Mouse (Mus musculus): ENCODE data around the gene Ndrg2. TPM values are rescaled to one million over a fixed set of nuclear protein-coding genes. Genes with fewer than 3 reads are reported as not detected.

Ndrg2 gene
- polyA plus RNA-seq, 1 experiment = 7.2 TPM

- Histone ChIP-seq H3K27ac (ENCODE audit: insufficient read depth, low read length) (no peak overlapping the region), H3K4me3 (ENCODE audit: insufficient read depth, low read length) (no peak overlapping the region), H3K4me1 (ENCODE audit: control insufficient read depth, insufficient read depth, low read length) (peaks cover 4% of the 10 kb centered on the region; the same call in 1 of the 2 replicates)
- TF ChIP-seq CTCF (IDR thresholded peaks at IDR 0.05; ENCODE audit: borderline replicate concordance, insufficient read depth, low read length) = no peak
Observed at GRCm38 (mm10) chr14:51915030-51915429, 1.1 kb upstream of the Ndrg2 start.

- Histone ChIP-seq H3K27ac (ENCODE audit: insufficient read depth, low read length) (no peak overlapping the region), H3K4me3 (ENCODE audit: insufficient read depth, low read length) (peak overlapping the region; percentile 55), H3K4me1 (ENCODE audit: control insufficient read depth, insufficient read depth, low read length) (peaks cover 4% of the 10 kb centered on the region; the same call in 1 of the 2 replicates)
- TF ChIP-seq POLR2A (IDR thresholded peaks at IDR 0.05; ENCODE audit: low read depth, low read length) (no peak), CTCF (IDR thresholded peaks at IDR 0.05; ENCODE audit: borderline replicate concordance, insufficient read depth, low read length) (no peak)
Observed at GRCm38 (mm10) chr14:51913062-51913959, 647 bp downstream of the Ndrg2 start.

GRCm38 (mm10) chr14:51912391-51913061 lies 1.4 kb downstream of the Ndrg2 start:
- Histone ChIP-seq H3K27ac (ENCODE audit: insufficient read depth, low read length) (no peak overlapping the region), H3K4me3 (ENCODE audit: insufficient read depth, low read length) (peak overlapping the region; percentile 55)

GRCm38 (mm10) chr14:51911301-51911700 lies 2.7 kb downstream of the Ndrg2 start:
- H3K4me1 ChIP-seq (ENCODE audit: control insufficient read depth, insufficient read depth, low read length) = peaks cover 4% of the 10 kb centered on the region; the same call in 1 of the 2 replicates
- no peak overlapping the region for H3K27ac ChIP-seq (ENCODE audit: insufficient read depth, low read length)
- H3K4me3 ChIP-seq (ENCODE audit: insufficient read depth, low read length) = no peak overlapping the region
- TF ChIP-seq CTCF (IDR thresholded peaks at IDR 0.05; ENCODE audit: borderline replicate concordance, insufficient read depth, low read length) (no peak), POLR2A (IDR thresholded peaks at IDR 0.05; ENCODE audit: low read depth, low read length) (no peak)

More at GRCm38 (mm10) chr14:51912391-51913061, 1.4 kb downstream of the Ndrg2 start:
- H3K4me1 ChIP-seq (ENCODE audit: control insufficient read depth, insufficient read depth, low read length) = peaks cover 4% of the 10 kb centered on the region; the same call in 1 of the 2 replicates
- no peak for TF ChIP-seq CTCF (IDR thresholded peaks at IDR 0.05; ENCODE audit: borderline replicate concordance, insufficient read depth, low read length)
- TF ChIP-seq POLR2A (IDR thresholded peaks at IDR 0.05; ENCODE audit: low read depth, low read length) = no peak

- no peak overlapping the region for H3K27ac ChIP-seq (ENCODE audit: insufficient read depth, low read length)
- no peak for TF ChIP-seq CTCF (IDR thresholded peaks at IDR 0.05; ENCODE audit: borderline replicate concordance, insufficient read depth, low read length)
- no peak overlapping the region for H3K4me3 ChIP-seq (ENCODE audit: insufficient read depth, low read length)
- no peaks in the 10 kb centered on the region for H3K4me1 ChIP-seq (ENCODE audit: control insufficient read depth, insufficient read depth, low read length)
Observed at GRCm38 (mm10) chr14:51906102-51906501, 7.9 kb downstream of the Ndrg2 start.

GRCm38 (mm10) chr14:51904706-51905105 lies 9.3 kb downstream of the Ndrg2 start:
- Histone ChIP-seq H3K27ac (ENCODE audit: insufficient read depth, low read length) (no peak overlapping the region), H3K4me3 (ENCODE audit: insufficient read depth, low read length) (no peak overlapping the region), H3K4me1 (ENCODE audit: control insufficient read depth, insufficient read depth, low read length) (no peaks in the 10 kb centered on the region)
- TF ChIP-seq POLR2A (IDR thresholded peaks at IDR 0.05; ENCODE audit: low read depth, low read length) (no peak), CTCF (IDR thresholded peaks at IDR 0.05; ENCODE audit: borderline replicate concordance, insufficient read depth, low read length) (no peak)

GRCm38 (mm10) chr14:51903782-51904181 lies 10.2 kb downstream of the Ndrg2 start:
- Histone ChIP-seq H3K4me3 (ENCODE audit: insufficient read depth, low read length) (no peak overlapping the region), H3K4me1 (ENCODE audit: control insufficient read depth, insufficient read depth, low read length) (no peaks in the 10 kb centered on the region), H3K27ac (ENCODE audit: insufficient read depth, low read length) (no peak overlapping the region)
- TF ChIP-seq POLR2A (IDR thresholded peaks at IDR 0.05; ENCODE audit: low read depth, low read length) (no peak), CTCF (IDR thresholded peaks at IDR 0.05; ENCODE audit: borderline replicate concordance, insufficient read depth, low read length) (no peak)

- TF ChIP-seq POLR2A (IDR thresholded peaks at IDR 0.05; ENCODE audit: low read depth, low read length) (no peak), CTCF (IDR thresholded peaks at IDR 0.05; ENCODE audit: borderline replicate concordance, insufficient read depth, low read length) (peak; percentile 76)
- no peak overlapping the region for H3K27ac ChIP-seq (ENCODE audit: insufficient read depth, low read length)
- H3K4me3 ChIP-seq (ENCODE audit: insufficient read depth, low read length) = no peak overlapping the region
- H3K4me1 ChIP-seq (ENCODE audit: control insufficient read depth, insufficient read depth, low read length) = no peaks in the 10 kb centered on the region
Observed at GRCm38 (mm10) chr14:51902806-51903710, 10.9 kb downstream of the Ndrg2 start.

- no peak for TF ChIP-seq CTCF (IDR thresholded peaks at IDR 0.05; ENCODE audit: borderline replicate concordance, insufficient read depth, low read length)
- TF ChIP-seq POLR2A (IDR thresholded peaks at IDR 0.05; ENCODE audit: low read depth, low read length) = no peak
- Histone ChIP-seq H3K27ac (ENCODE audit: insufficient read depth, low read length) (no peak overlapping the region), H3K4me3 (ENCODE audit: insufficient read depth, low read length) (no peak overlapping the region), H3K4me1 (ENCODE audit: control insufficient read depth, insufficient read depth, low read length) (no peaks in the 10 kb centered on the region)
Observed at GRCm38 (mm10) chr14:51899351-51899750, 14.6 kb downstream of the Ndrg2 start.

Data from embryonic fibroblast, embryonic 13.5 days (primary cell).